Mouse (Mus musculus) forebrain, embryonic 16.5 days (tissue): ENCODE data around the gene Glra1. TPM values are rescaled to one million over a fixed set of nuclear protein-coding genes. Genes with fewer than 3 reads are reported as not detected.
A peak's percentile ranks its signal among the peaks of the same experiment; 100 is the strongest.

Source experiments
- ATAC-seq: fragments of 200-750 bp; cut with Nextera tagmentation; 2 replicates; pipeline ENCODE4 v1.8.0; 2017; ENCODE audit warnings: mild to moderate bottlenecking, moderate library complexity
- H3K27ac ChIP-seq: fragments of 300-500 bp; sonication (generic); 2 replicates; pipeline ENCODE4 v1.5.1; 2014; ENCODE audit warnings: low read length, control low read depth
- H3K27me3 ChIP-seq: fragments of 300-500 bp; sonication (generic); replicated peaks from 2 replicates; pipeline ENCODE4 v1.6.1; 2014; ENCODE audit warnings: low read length; ENCODE audit not compliant: control insufficient read depth, insufficient read depth
- H3K36me3 ChIP-seq: fragments of 300-500 bp; sonication (generic); 2 replicates; pipeline ENCODE4 v1.6.1; 2014; ENCODE audit not compliant: control insufficient read depth, insufficient read depth
- H3K4me1 ChIP-seq: fragments of 300-500 bp; sonication (generic); replicated peaks from 2 replicates; pipeline ENCODE4 v1.6.1; 2014; ENCODE audit warnings: low read length; ENCODE audit not compliant: control insufficient read depth, insufficient read depth
- H3K4me2 ChIP-seq: fragments of 300-500 bp; sonication (generic); 2 replicates; pipeline ENCODE4 v1.6.1; 2014; ENCODE audit warnings: mild to moderate bottlenecking, low read length, control low read depth
- H3K4me3 ChIP-seq: fragments of 300-500 bp; sonication (generic); replicated peaks from 2 replicates; pipeline ENCODE4 v1.5.1; 2014; ENCODE audit warnings: mild to moderate bottlenecking, low read length, control low read depth
- H3K9ac ChIP-seq: fragments of 300-500 bp; sonication (generic); replicated peaks from 2 replicates; pipeline ENCODE4 v1.6.1; 2014; ENCODE audit warnings: low read depth, low read length, control low read depth
- H3K9me3 ChIP-seq: fragments of 300-500 bp; sonication (generic); 2 replicates; pipeline ENCODE4 v1.6.1; 2016; ENCODE audit warnings: low read length; ENCODE audit not compliant: control insufficient read depth
- WGBS: fragments of 180-500 bp; shearing (Covaris S2); extraction: QIAGEN DNeasy Blood & Tissue Kit; methylation state at CpG from one replicate; pipeline ENCODE4 v1.1.7; 2014; 5-methylcytosine and 5-hydroxymethylcytosine counted together
- polyA plus RNA-seq: library from polyadenylated mRNA; unstranded; fragments of >200 nt; fragmentation: Nextera tagmentation; extraction: Ambion mirVana; gene quantifications from 2 replicates; pipeline ENCODE4 v1.2.1, GENCODE M21; 2015

Glra1 gene
- polyA plus RNA-seq, 1 experiment from 2014 or later: 0.15 TPM

- whole genome bisulfite sequencing: 88% methylated on average over 6 of the region's 6 CpGs
- Histone ChIP-seq H3K36me3 (peaks cover 32% of the 10 kb centered on the region), H3K9me3 (no peaks in the 10 kb centered on the region), H3K4me3 (no peak overlapping the region), H3K27ac (no peak overlapping the region), H3K4me2 (no peak overlapping the region), H3K4me1 (no peaks in the 10 kb centered on the region), H3K27me3 (no peaks in the 10 kb centered on the region), H3K9ac (no peak overlapping the region)
- ATAC-seq: no peak
Observed at GRCm38 (mm10) chr11:55496158-55496557, 111.8 kb downstream of the Glra1 start.

- Histone ChIP-seq H3K27me3 (no peaks in the 10 kb centered on the region), H3K9ac (no peak overlapping the region), H3K4me2 (no peak overlapping the region), H3K9me3 (no peaks in the 10 kb centered on the region), H3K4me3 (no peak overlapping the region), H3K4me1 (no peaks in the 10 kb centered on the region), H3K27ac (no peak overlapping the region), H3K36me3 (peaks cover 35% of the 10 kb centered on the region)
- 97% methylated on average over 7 of the region's 7 CpGs for WGBS
- ATAC-seq: no peak
Observed at GRCm38 (mm10) chr11:55485443-55485842, 122.6 kb downstream of the Glra1 start.

GRCm38 (mm10) chr11:55473219-55473618 is 134.8 kb downstream of the Glra1 start:
- Histone ChIP-seq H3K4me2 (no peak overlapping the region), H3K36me3 (no peaks in the 10 kb centered on the region), H3K9me3 (no peaks in the 10 kb centered on the region), H3K4me3 (no peak overlapping the region), H3K4me1 (peaks cover 16% of the 10 kb centered on the region), H3K9ac (no peak overlapping the region), H3K27me3 (no peaks in the 10 kb centered on the region), H3K27ac (no peak overlapping the region)
- ATAC-seq: no peak
- WGBS: 82% methylated on average over 3 of the region's 3 CpGs

- no peaks in the 10 kb centered on the region for H3K36me3 ChIP-seq
- WGBS: 95% methylated on average over 7 of the region's 7 CpGs
- no peak overlapping the region for H3K9ac ChIP-seq
- H3K9me3 ChIP-seq: no peaks in the 10 kb centered on the region
- no peak overlapping the region; the same call in 1 of the 2 replicates for H3K4me3 ChIP-seq
- no peak for ATAC-seq
- peak overlapping the region; percentile 92 for H3K4me2 ChIP-seq
- no peaks in the 10 kb centered on the region for H3K27me3 ChIP-seq
- peaks cover 16% of the 10 kb centered on the region for H3K4me1 ChIP-seq
- H3K27ac ChIP-seq: no peak overlapping the region
Observed at GRCm38 (mm10) chr11:55471467-55471866, 136.5 kb downstream of the Glra1 start.

GRCm38 (mm10) chr11:55470761-55471160 is 137.2 kb downstream of the Glra1 start:
- no peak for ATAC-seq
- H3K27ac ChIP-seq: no peak overlapping the region
- H3K27me3 ChIP-seq: no peaks in the 10 kb centered on the region
- H3K9me3 ChIP-seq: no peaks in the 10 kb centered on the region
- H3K4me1 ChIP-seq: peaks cover 16% of the 10 kb centered on the region
- H3K4me3 ChIP-seq: peak overlapping the region; percentile 91
- 56% methylated on average over 8 of the region's 8 CpGs for WGBS
- peak overlapping the region; percentile 95; the same call in 1 of the 2 replicates for H3K9ac ChIP-seq
- no peaks in the 10 kb centered on the region for H3K36me3 ChIP-seq
- H3K4me2 ChIP-seq: peak overlapping the region; percentile 92

GRCm38 (mm10) chr11:55469923-55470691 is 137.9 kb downstream of the Glra1 start:
- peak; percentile 16 for ATAC-seq
- WGBS: under 1% methylated on average over 46 of the region's 46 CpGs
- H3K4me2 ChIP-seq: peak overlapping the region; percentile 92
- H3K9ac ChIP-seq: peak overlapping the region; percentile 95
- H3K4me1 ChIP-seq: peaks cover 16% of the 10 kb centered on the region
- H3K27ac ChIP-seq: peak overlapping the region; percentile 90
- no peaks in the 10 kb centered on the region for H3K9me3 ChIP-seq
- H3K4me3 ChIP-seq: peak overlapping the region; percentile 91
- no peaks in the 10 kb centered on the region for H3K36me3 ChIP-seq
- H3K27me3 ChIP-seq: no peaks in the 10 kb centered on the region

GRCm38 (mm10) chr11:55469048-55469843 is 138.8 kb downstream of the Glra1 start, which contains the start of gene G3bp1:
G3bp1 (plus strand) TSS chr11:55469685.
- H3K4me3 ChIP-seq: peak within 1 kb of the TSS; percentile 91
- H3K27ac ChIP-seq: peak within 1 kb of the TSS; percentile 90
- H3K9ac ChIP-seq: peak within 1 kb of the TSS; percentile 95
- 0% methylated on average over 51 of the region's 57 CpGs for WGBS
- H3K36me3 ChIP-seq: no peaks in the 10 kb centered on the region
- no peaks in the 10 kb centered on the region for H3K9me3 ChIP-seq
- ATAC-seq: peak; percentile 96
- no peaks in the 10 kb centered on the region for H3K27me3 ChIP-seq
- peak within 1 kb of the TSS; percentile 92 for H3K4me2 ChIP-seq
- peaks cover 16% of the 10 kb centered on the region for H3K4me1 ChIP-seq

- peak overlapping the region; percentile 78 for H3K4me2 ChIP-seq
- peak overlapping the region; percentile 57 for H3K4me3 ChIP-seq
- H3K4me1 ChIP-seq: peaks cover 16% of the 10 kb centered on the region
- WGBS: 3% methylated on average over 17 of the region's 17 CpGs
- no peaks in the 10 kb centered on the region for H3K9me3 ChIP-seq
- ATAC-seq: no peak
- H3K9ac ChIP-seq: peak overlapping the region; percentile 66
- no peaks in the 10 kb centered on the region for H3K36me3 ChIP-seq
- H3K27ac ChIP-seq: peak overlapping the region; percentile 85
- H3K27me3 ChIP-seq: no peaks in the 10 kb centered on the region
Observed at GRCm38 (mm10) chr11:55468611-55469047, 139.4 kb downstream of the Glra1 start.

GRCm38 (mm10) chr11:55468012-55468411 is 140.0 kb downstream of the Glra1 start:
- Histone ChIP-seq H3K4me1 (peaks cover 16% of the 10 kb centered on the region), H3K27ac (no peak overlapping the region), H3K36me3 (no peaks in the 10 kb centered on the region), H3K4me3 (no peak overlapping the region), H3K4me2 (peak overlapping the region; percentile 78), H3K9me3 (no peaks in the 10 kb centered on the region), H3K27me3 (no peaks in the 10 kb centered on the region), H3K9ac (no peak overlapping the region)
- ATAC-seq: no peak
- WGBS: 74% methylated on average over 10 of the region's 10 CpGs
